Mouse (Mus musculus) liver, postnatal 0 days (tissue): Measurements from ENCODE around the gene Lrfn2.

Source experiments
- CTCF ChIP-seq: sonication (generic); IDR thresholded peaks from 2 replicates; pipeline ENCODE4 v1.5.1; 2016; ENCODE audit warnings: antibody characterized with exemption, low read depth
- EP300 ChIP-seq: IDR thresholded peaks from 2 replicates; pipeline ENCODE4 v1.6.1; 2016; ENCODE audit warnings: antibody characterized with exemption, low read depth, mild to moderate bottlenecking

DNA sequence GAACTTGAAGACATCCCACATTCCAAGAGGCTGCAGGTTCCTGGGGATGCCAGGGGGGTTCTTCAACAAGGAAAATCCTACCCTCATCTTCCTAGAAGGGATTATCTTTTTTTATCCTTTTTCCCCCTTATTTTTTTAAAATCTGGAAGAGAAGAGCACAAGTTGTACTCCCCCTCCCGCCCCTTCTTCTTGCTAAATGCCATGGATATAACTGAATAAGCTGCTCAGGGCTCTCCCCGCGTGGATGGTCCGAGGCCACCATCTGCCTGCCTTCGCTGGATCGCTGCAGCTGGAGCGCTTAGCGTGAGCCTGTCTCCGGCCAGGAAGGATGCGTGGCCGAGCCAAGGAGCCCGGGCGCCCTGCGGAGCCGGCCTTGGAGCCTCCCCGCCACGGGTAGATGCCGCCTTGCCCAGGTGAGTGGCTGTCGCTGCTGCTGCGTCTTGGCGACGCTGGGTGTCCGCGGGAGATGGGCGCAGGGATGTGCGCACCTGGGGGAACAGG lies 277 bp downstream of the Lrfn2 start:
- TF ChIP-seq CTCF = no peak
- no peak for TF ChIP-seq EP300
